Mouse (Mus musculus) Muller cell, postnatal 12 days (primary cell): Measurements from ENCODE around the gene Ccdc137.
"Not testable (repeated sequence)": the region's sequence is repeated elsewhere in the genome, so short reads cannot be mapped to it uniquely, and the experiment has no call there.

Source experiments
- DNase-seq: peaks from one replicate; pipeline ENCODE4 v3.0.0-alpha.2; 2015; ENCODE audit errors: inconsistent ontology term

Ccdc137 gene

GRCm38 (mm10) chr11:120457772-120458751, at the start of gene Ccdc137, which contains the start of gene Oxld1:
Gene Ccdc137, plus strand, starts transcription at chr11:120458115.
Gene Oxld1, minus strand, starts transcription at chr11:120458068.
- peak; percentile 77 for DNase-seq

- not testable (repeated sequence) for DNase-seq
Measured at GRCm38 (mm10) chr11:120413621-120414020, 44.3 kb upstream of the Ccdc137 start.

- no peak for DNase-seq
Measured at GRCm38 (mm10) chr11:120417852-120418251, 40.1 kb upstream of the Ccdc137 start.

GRCm38 (mm10) chr11:120418592-120418991, 39.3 kb upstream of the Ccdc137 start:
- no peak for DNase-seq

- DNase-seq, result no peak
Measured at GRCm38 (mm10) chr11:120422651-120423568, 35.0 kb upstream of the Ccdc137 start.

- DNase-seq, result peak; percentile 29
Measured at GRCm38 (mm10) chr11:120423569-120424295, 34.2 kb upstream of the Ccdc137 start.

GRCm38 (mm10) chr11:120426727-120427126, 31.2 kb upstream of the Ccdc137 start:
- DNase-seq, result no peak

- peak; percentile 85 for DNase-seq
Measured at GRCm38 (mm10) chr11:120437152-120437856, 20.6 kb upstream of the Ccdc137 start, which contains the start of gene Nploc4. Gene Nploc4, minus strand, starts transcription at chr11:120437708.

- no peak for DNase-seq
Measured at GRCm38 (mm10) chr11:120437857-120438385, 20.0 kb upstream of the Ccdc137 start.

- no peak for DNase-seq
Measured at GRCm38 (mm10) chr11:120442344-120442743, 15.6 kb upstream of the Ccdc137 start, which contains the start of gene Tspan10. Gene Tspan10, plus strand, starts transcription at chr11:120442644.

GRCm38 (mm10) chr11:120442765-120443280, 15.1 kb upstream of the Ccdc137 start:
- no peak for DNase-seq

- DNase-seq, result no peak
Measured at GRCm38 (mm10) chr11:120444106-120444505, 13.8 kb upstream of the Ccdc137 start.

GRCm38 (mm10) chr11:120445475-120445874, 12.4 kb upstream of the Ccdc137 start:
- DNase-seq, result no peak

- no peak for DNase-seq
Measured at GRCm38 (mm10) chr11:120447179-120447578, 10.7 kb upstream of the Ccdc137 start.

GRCm38 (mm10) chr11:120452246-120452645, 5.7 kb upstream of the Ccdc137 start:
- DNase-seq, result no peak

GRCm38 (mm10) chr11:120453306-120453705, 4.6 kb upstream of the Ccdc137 start, which contains the start of gene Pde6g:
Gene Pde6g, minus strand, starts transcription at chr11:120453500.
- no peak for DNase-seq

GRCm38 (mm10) chr11:120454965-120455364, 3.0 kb upstream of the Ccdc137 start:
- DNase-seq, result no peak

- no peak for DNase-seq
Measured at GRCm38 (mm10) chr11:120455413-120455812, 2.5 kb upstream of the Ccdc137 start.

GRCm38 (mm10) chr11:120457370-120457769, 545 bp upstream of the Ccdc137 start:
- no peak for DNase-seq
